Comparison of ENCODE assay signal across 13 mouse cellular contexts in the genomic region with DNA sequence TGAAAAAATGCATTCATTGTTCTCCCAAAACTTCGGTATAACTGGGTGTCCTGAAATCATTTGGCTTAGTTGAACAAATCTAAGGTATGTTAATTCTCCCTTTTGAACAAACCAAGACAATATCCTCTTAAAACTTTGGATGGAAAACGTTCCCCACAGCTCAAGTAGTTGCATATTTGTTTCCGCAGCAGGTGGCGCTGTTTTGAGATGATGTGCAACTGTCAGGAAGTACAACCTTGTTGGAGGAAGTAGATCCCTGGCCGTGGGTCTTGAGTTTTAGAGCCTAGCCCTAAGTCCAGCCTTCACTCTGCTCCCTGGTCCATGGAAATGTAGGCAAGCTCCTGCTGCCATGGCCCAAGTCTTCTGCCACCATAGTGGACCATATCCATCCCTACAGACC.
DNase-seq lines count a peak whose midpoint lies in the region.
"Had no signal": no experiment of that assay in that cellular context is flagged by ENCODE, and none has a peak within 500 bp of the region (broad histone marks: within the 10 kb centered on the region; RNA-seq: fewer than 3 reads in every experiment).

No protein-coding gene starts in this region.

- peak; percentile 21 for DNase-seq in adrenal gland, postnatal 25 days
- no peak for DNase-seq in adrenal gland, adult 18-20 months (ENCODE audit: low spot score in 2 of 2)
- DNase-seq in kidney, adult 9 months, result peak; percentile 6
- DNase-seq in kidney, postnatal 14 days, result no peak
- peak; percentile 1 for DNase-seq in 3T3-L1 (ENCODE audit: low read depth, low spot score)
- DNase-seq in R1 (ENCODE audit: low read depth, low spot score), result peak; percentile 71
- DNase-seq in embryo, embryonic 10 days (ENCODE audit: low spot score), result no peak
- DNase-seq: B cell, adult 2 months; cerebellum, adult 9-11 months; kidney, adult 11 months; lung, adult 2 months; lung, postnatal 36 days; spleen, adult 18-20 months had no signal

Comparison
In these comparisons a context has a peak if more than half of its experiments do, and no peak if none do; other contexts are left out.
1. DNase-seq: peak in adrenal gland, postnatal 25 days (single experiment), kidney, adult 9 months (single experiment), 3T3-L1 (single experiment) and R1 (single experiment); none in adrenal gland, adult 18-20 months (0 of 2), kidney, postnatal 14 days (single experiment) and embryo, embryonic 10 days (single experiment).